Mouse (Mus musculus) myocyte (in vitro differentiated cells): ENCODE results near the gene Vmn2r80.

Experiments used
- E2F4 ChIP-seq: IDR thresholded peaks from one replicate; pipeline ENCODE4 v1.6.1; 2011; ENCODE audit warnings: mild to moderate bottlenecking, control low read depth, moderate library complexity; ENCODE audit not compliant: insufficient read depth
- POLR2A ChIP-seq: IDR thresholded peaks from one replicate; pipeline ENCODE4 v1.6.1; 2011; ENCODE audit warnings: low read depth, mild to moderate bottlenecking, control low read depth, moderate library complexity; ENCODE audit not compliant: insufficient read length

GRCm38 (mm10) chr10:79116125-79116849, 32.3 kb upstream of the Vmn2r80 start:
- TF ChIP-seq POLR2A (no peak), E2F4 (no peak)
